Mouse (Mus musculus) heart, adult 11 months (tissue): Measurements from ENCODE around the gene Pld5.
"Not testable (repeated sequence)": the region's sequence is repeated elsewhere in the genome, so short reads cannot be mapped to it uniquely, and the experiment has no call there.

Experiments
- DNase-seq: peaks from one replicate; pipeline ENCODE4 v3.0.0; 2022

Pld5 gene

GRCm38 (mm10) chr1:176034699-176035098 is 240.4 kb downstream of the Pld5 start:
- no peak for DNase-seq

DNA sequence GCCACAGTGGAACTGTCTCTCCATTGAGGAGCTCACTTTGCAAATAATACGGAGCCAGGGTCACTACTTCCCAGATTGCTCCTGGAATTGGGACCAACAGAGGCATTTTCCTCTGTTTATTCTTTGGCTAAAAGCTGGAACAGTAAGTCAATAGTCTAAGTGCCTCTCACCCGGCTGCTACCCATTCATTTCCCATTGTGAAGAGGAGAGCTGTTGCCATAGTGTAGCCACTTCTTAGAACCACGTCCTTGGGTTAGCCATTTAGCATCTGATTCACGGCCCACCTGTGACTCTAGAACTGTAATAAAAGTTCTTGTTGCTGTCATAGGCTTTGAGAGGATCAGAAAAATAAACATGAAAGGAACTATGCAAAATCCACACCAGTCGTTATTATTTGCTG is 241.4 kb downstream of the Pld5 start:
- no peak for DNase-seq

- no peak for DNase-seq
These were observed 246.0 kb downstream of the Pld5 start for GRCm38 (mm10) chr1:176029063-176029462.

DNA sequence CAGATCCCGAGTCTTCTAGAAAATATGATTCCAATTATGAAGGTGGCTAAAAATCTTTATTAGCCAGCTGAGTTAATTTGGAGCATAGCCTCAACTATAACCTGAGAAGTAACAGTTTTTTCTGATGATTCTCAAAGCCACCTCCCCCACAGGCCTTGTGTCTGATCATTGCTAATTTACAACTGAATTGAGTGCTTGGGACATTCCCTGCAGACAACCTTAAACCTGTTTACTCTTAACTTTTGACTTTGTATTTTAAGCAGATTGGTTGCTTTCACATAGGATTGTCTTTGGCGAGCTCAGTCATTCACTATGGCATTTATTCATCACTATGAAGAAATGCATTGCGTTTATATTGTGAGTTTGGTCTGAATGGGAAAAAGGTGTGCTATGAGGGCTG is 246.7 kb downstream of the Pld5 start:
- DNase-seq, result no peak

DNA sequence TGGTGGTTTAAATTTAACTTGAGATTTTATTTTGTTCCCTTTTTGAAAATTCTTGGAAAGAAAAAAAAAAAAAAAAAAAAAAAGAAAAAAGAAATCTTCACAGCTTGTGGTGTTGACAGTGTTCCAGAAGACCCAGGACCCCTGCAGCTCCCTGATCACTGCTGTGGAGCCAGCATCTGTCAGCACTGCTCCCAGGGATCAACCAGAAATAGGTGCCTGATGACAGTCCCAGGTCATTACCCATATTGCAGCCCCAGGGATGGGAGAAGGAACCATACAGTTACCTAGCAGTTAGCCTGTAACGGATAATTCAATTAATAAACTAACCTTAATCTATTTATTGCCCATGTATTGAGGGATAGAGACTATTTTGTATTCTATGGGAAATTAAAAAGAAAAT is 250.6 kb downstream of the Pld5 start:
- DNase-seq, result no peak

DNA sequence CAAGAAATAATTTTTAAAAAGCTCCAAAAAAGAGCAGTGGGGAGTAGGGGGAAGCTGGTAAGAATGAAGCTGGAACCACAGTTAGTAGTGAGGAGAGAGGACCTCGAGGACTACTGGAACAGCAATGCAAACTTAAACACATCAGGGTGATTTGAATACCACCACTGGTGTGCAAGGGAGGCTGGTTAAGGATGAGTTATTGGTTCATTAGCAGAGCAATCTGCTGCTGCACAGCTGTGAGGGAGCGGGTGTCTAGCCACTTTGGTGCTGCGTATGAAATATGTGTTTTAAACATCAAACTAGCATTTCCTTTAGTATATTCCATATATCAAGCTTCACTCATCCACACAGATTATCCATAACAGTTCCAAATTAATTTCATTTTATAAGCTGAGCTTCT is 256.6 kb downstream of the Pld5 start:
- DNase-seq, result no peak

DNA sequence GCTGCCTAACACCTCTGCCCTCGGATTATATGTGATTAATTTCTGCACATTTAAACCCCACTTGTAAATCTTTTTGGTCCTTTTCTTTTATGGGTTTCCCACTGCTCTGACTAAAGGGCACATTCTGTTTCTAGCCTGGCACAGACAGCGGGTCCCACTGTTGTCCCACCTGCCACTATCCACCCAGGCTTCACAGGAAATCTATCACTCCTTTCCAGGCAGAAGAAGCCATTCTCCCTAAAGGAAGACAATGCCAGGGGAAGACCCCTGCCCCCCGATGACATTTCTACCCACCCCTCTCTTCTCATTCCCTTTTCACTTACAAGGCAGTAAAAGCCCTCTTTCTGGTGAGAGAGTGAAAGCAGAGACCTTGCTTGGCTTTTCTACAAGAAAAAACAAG is 259.0 kb downstream of the Pld5 start:
- DNase-seq, result no peak

DNA sequence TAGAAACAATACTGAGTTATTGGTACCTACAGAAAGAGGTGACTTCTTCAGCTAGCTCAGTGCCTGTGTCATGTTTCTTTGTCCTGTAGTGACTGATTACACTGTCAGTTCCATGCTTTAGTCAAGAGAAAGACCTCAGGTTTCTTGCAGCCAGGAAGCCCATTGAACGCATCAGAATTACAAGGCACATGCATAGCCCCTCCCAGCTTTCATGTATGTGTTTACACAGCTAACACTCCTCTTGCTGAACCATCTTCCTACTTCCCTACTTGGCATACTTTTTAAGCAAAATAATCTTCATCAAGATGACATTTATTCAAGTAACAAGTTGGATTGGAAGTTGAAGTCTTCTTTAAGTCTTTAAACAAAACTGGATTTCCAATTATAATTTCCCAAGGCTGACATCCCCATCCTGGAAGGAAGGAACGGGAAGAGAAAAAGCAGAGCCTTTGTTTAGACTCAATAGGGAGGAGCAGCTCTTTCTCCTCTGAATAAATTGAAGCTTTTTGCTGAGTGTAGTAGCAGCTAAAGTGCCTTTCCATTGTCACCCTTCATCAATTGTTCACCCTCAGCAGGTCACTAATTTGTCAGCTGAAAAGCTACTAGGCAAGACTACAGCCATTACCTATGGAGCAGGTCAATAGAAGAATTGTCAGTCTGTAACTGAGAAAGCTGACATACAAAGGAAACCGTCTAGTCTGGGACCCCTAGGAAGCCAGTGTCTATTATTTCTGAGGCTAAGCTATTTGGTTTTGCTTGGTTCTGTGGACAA is 261.4 kb downstream of the Pld5 start:
- DNase-seq, result no peak

DNA sequence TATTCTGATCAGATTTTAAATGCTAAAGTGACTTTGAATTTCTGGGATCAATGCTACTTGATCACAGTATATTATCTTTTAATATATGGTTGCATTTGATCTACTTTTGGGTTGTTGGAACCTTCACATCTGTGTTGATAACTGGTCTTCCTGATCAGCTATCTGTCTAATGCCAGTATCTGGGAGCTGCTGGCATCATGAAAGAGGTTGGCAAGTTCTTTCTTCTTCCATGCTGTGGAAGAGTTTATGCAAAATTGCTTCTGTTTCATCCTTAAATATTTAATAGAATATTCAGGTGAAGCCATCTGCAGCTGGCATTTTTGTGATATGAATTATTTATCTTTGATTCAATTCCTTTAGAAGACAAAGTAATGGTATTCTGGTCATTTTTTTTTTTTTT is 263.6 kb downstream of the Pld5 start:
- DNase-seq, result no peak

- DNase-seq, result no peak
These were observed 264.0 kb downstream of the Pld5 start for GRCm38 (mm10) chr1:176011072-176011471.

DNA sequence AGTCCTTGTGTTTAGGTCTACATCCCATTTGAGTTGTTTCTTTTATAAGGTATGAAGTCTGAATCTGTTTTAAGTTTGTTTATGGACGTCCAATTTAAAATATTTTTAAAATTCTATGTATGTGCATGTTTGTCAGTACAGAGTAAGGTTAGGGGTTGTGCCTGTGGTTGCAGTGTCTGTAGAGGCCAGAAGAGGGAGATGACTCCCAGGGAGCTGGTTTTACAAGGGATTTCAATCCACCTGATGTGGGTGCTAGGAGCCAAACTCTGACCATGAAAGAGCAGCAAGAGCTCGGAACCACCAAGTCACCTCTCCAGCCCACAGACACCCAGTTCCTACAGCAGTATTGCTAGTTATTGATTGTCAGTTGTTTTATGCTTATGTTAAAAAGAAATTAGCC is 266.7 kb downstream of the Pld5 start:
- DNase-seq, result no peak

DNA sequence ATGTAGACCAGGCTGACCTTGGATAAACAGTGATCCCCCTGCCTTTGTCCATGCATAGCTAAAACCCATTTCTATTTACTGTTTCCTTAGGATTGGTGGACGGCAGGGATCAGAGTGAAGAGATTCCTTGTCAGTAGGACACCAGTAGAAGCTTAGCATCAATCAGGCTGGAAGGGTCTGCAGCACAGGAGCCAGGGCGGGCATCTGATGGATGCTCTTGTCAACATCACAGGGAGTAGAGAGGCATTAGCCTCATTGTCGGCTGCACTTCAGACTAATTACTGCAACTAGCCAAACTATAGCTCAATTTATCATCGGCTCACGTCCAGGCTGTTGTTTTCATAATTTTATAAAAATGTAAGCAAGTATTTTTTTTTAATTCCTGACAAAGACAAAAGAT is 274.5 kb downstream of the Pld5 start:
- DNase-seq, result no peak

GRCm38 (mm10) chr1:175997076-175997651 is 277.9 kb downstream of the Pld5 start:
- peak; percentile 39 for DNase-seq

GRCm38 (mm10) chr1:175988912-175989311 is 286.2 kb downstream of the Pld5 start:
- no peak for DNase-seq

DNA sequence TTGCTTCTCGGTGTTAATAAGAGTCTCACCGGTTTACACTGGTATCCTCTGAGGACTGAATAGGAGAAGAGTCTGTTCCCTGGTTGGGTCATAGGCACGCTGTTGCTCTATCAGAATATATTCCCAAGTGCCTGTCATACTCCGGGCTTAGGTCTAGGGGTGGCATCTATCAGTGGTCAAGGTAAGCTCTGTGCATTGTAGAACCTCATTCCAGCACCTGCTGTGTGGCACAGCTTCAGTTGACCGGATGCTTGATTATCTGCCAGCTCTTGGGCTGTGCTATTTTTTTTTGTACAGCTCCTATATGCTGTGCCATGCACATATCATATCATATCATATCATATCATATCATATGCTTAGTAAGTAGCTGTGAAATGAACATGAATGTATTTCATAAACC is 286.7 kb downstream of the Pld5 start:
- DNase-seq, result no peak

DNA sequence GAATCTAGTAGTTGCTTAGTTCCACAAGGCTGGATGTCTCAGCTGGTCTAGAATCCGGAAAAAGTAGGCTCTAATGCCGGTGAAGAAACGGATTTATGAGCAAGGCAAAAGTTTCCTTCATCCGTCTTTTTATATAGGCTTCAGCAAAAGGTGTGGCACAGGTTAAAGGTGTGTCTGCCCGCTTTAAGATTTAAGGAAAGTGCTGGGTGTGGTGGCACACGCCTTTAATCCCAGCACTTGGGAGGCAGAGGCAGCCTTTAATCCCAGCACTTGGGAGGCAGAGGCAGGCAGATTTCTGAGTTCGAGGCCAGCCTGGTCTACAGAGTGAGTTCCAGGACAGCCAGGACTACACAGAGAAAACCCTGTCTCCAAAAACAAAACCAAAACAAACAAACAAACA is 296.1 kb downstream of the Pld5 start, which contains the start of gene Rbm8a2:
Gene Rbm8a2, minus strand, starts transcription at position 101 of the 400 bp plus-strand sequence.
- DNase-seq, result not testable (repeated sequence)

DNA sequence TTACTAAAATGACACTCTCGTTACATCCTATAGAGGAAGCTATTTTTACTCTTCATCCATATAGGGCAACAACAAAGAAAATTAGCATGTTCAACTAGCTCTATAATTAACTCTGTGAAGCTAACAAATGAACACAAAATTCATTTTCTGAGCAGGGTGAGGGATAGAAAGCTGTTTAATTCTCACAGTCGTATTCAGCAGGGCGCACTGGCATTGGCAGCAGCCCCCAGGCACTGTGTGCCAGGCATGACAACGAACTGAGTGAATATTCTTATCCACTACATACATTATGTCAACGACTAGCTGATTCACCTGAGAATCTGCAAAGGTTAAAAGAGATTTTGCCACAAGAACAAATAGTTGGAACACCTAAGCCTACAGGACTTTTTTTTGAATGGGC is 304.4 kb downstream of the Pld5 start:
- no peak for DNase-seq

GRCm38 (mm10) chr1:175967004-175967745 is 307.9 kb downstream of the Pld5 start:
- no peak for DNase-seq

- DNase-seq, result no peak
These were observed 313.3 kb downstream of the Pld5 start for GRCm38 (mm10) chr1:175961786-175962185.

DNA sequence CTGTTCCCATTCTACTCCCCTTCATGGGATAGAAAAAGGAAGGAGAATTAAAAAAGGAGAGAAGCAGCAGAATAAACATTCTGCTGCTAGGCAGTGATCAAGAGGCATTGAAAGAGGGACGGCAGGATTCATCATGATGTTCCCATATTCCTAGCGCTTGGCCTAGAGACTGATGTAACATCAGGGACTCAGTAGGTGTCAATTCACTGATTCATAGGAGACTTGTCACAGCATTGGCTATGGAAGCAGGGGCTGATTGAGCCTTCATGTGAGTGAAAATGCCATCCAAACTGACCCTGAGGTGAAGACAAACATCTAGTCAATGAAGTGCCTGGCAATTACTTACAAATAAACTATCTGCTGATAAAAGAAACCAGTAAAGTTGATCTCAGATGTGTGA is 324.3 kb downstream of the Pld5 start:
- DNase-seq, result peak; percentile 14

DNA sequence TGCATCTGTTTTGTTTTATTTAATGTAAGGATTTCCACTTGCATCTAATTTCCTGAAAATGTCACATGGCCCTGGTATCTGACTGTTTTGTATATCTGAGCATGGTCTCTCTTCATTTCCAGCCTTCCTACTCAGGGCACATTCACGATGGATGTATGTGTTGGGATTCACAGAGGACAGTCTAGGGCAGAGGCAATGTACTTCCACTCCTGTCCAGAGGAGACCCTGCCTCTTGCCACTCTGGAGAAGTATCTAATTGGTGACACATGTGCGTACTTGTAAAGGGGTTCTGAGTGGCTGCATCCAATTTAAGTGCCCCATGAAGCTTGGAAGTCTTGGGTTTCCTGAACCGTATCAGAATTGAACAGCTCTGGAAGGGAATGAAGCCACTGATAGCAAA is 324.7 kb downstream of the Pld5 start:
- peak; percentile 55 for DNase-seq

GRCm38 (mm10) chr1:175946718-175947315 is 328.3 kb downstream of the Pld5 start:
- DNase-seq, result no peak

DNA sequence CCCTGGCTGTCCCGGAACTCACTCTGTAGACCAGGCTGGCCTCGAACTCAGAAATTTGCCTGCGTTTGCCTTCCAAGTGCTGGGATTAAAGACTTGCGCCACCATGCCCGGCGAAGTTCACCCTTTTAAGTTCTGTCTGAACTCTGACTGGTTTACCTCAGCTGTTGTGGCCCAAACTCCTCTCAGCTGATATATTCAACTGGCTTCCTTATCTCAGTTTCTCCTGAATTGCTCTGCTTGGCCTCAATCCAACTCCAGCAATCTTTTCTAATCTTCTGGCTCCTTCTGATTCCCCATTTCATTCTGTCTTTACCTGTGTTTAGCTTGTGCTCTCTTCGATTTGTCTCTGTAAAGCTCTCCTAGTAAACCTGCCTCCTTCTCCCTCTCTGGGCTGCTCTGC is 331.9 kb downstream of the Pld5 start:
- DNase-seq, result peak; percentile 46

DNA sequence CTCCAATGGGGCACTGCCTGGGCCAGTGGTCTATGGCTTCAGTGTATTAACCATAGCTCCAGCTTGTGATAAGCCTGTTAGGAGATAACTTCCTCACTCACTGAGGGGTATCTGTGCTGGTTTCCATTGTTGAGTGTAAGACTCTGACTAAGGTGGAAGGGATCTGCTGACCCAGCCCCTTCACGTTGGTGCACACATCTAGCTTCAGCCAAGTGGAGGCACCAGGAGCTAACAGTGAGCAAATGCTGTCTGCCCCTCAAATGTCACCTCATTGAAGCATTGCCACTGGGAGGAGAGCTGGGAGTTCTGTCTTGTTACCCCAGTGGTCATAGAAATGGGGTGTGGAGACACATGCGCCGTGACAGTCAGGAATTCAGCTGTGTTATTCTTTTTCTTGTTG is 336.4 kb downstream of the Pld5 start:
- peak; percentile 69 for DNase-seq
